In genomic region chr9:116809260-116809659, GRCm38 (mm10) we compare ENCODE assay signal across 16 mouse cellular contexts.
DNase-seq lines count a peak whose midpoint lies in the region; ATAC-seq and TF ChIP-seq lines count a peak whose summit lies in the region.
"Had no signal": no experiment of that assay in that cellular context is flagged by ENCODE, and none has a peak within 500 bp of the region (broad histone marks: within the 10 kb centered on the region; RNA-seq: fewer than 3 reads in every experiment).

No protein-coding gene starts in this region.

- H3K4me1 ChIP-seq in hindbrain, embryonic 14.5 days (replicated peaks; ENCODE audit: control insufficient read depth, insufficient read depth, low read length), result peaks cover 27% of the 10 kb centered on the region
- H3K4me1 ChIP-seq in hindbrain, postnatal 0 days (ENCODE audit: insufficient read depth, low read length), result no peaks in the 10 kb centered on the region; the same call in 1 of the 2 replicates

- WGBS in hindbrain, embryonic 14.5 days, result 70% methylated on average over 5 of the region's 5 CpGs
- 46% methylated on average over 5 of the region's 5 CpGs for WGBS in hindbrain, postnatal 0 days

- H3K36me3 ChIP-seq in hindbrain, embryonic 14.5 days (replicated peaks; ENCODE audit: control insufficient read depth, insufficient read depth), result no peaks in the 10 kb centered on the region
- H3K36me3 ChIP-seq in hindbrain, postnatal 0 days (ENCODE audit: insufficient read depth, low read length), result no peaks in the 10 kb centered on the region
- H3K36me3 ChIP-seq: embryonic facial prominence, embryonic 10.5 days; heart, embryonic 15.5 days had no signal

- H3K9me3 ChIP-seq in hindbrain, embryonic 14.5 days (ENCODE audit: control insufficient read depth, low read length), result no peaks in the 10 kb centered on the region
- H3K9me3 ChIP-seq in hindbrain, postnatal 0 days (ENCODE audit: low read length), result no peaks in the 10 kb centered on the region
- H3K9me3 ChIP-seq: embryonic facial prominence, embryonic 10.5 days; heart, embryonic 15.5 days had no signal

- DNase-seq in hindbrain, embryonic 14.5 days (ENCODE audit: low spot score), result no peak
- no peak for DNase-seq in hindbrain, postnatal 0 days (ENCODE audit: low spot score)
- peak; percentile 17 for DNase-seq in 3134 (ENCODE audit: extremely low read depth, insufficient read length, low spot score)
- DNase-seq in Muller cell, postnatal 12 days (ENCODE audit: inconsistent ontology term), result peak; percentile 38
- DNase-seq in forelimb bud, embryonic 11.5 days (ENCODE audit: low read depth, low spot score), result peak; percentile 31
- DNase-seq in adrenal gland, adult 8-10 months, result no peak
- DNase-seq in frontal cortex, postnatal 25 days (ENCODE audit: low spot score in 2 of 2), result no peak
- DNase-seq: adrenal gland, postnatal 25 days; cerebellum, adult 8-10 months; gastrocnemius, postnatal 25 days; kidney, adult 9 months; kidney, postnatal 25 days; liver had no signal

- H3K4me2 ChIP-seq in hindbrain, embryonic 14.5 days (replicated peaks), result no peak overlapping the region
- H3K4me2 ChIP-seq in hindbrain, postnatal 0 days (ENCODE audit: low read depth, low read length), result no peak overlapping the region
- H3K4me2 ChIP-seq: heart, embryonic 15.5 days had no signal

- no peak overlapping the region for H3K9ac ChIP-seq in hindbrain, embryonic 14.5 days
- H3K9ac ChIP-seq in hindbrain, postnatal 0 days (replicated peaks; ENCODE audit: low read length), result no peak overlapping the region
- H3K9ac ChIP-seq: heart, embryonic 15.5 days had no signal

- no peaks in the 10 kb centered on the region for H3K27me3 ChIP-seq in hindbrain, embryonic 14.5 days (ENCODE audit: control insufficient read depth, insufficient read depth, low read length)
- no peaks in the 10 kb centered on the region for H3K27me3 ChIP-seq in hindbrain, postnatal 0 days (ENCODE audit: insufficient read depth, low read length)
- H3K27me3 ChIP-seq: heart, embryonic 15.5 days had no signal

- 0 out of 2 replicates have a peak, but pooled peaks have one; percentile 55 for ATAC-seq in hindbrain, embryonic 14.5 days (ENCODE audit: low FRiP score)
- no peak for ATAC-seq in hindbrain, postnatal 0 days
- ATAC-seq: inflammation-experienced regulatory T-cells, adult 6 months had no signal

- H3K4me3 ChIP-seq in hindbrain, embryonic 14.5 days (replicated peaks; ENCODE audit: low read length), result no peak overlapping the region
- H3K4me3 ChIP-seq in hindbrain, postnatal 0 days (ENCODE audit: low read length), result no peak overlapping the region
- H3K4me3 ChIP-seq: embryonic facial prominence, embryonic 10.5 days; heart, embryonic 15.5 days had no signal

- no peak for TF ChIP-seq CTCF in hindbrain, postnatal 0 days (IDR thresholded peaks at IDR 0.05; ENCODE audit: low read depth)

- H3K27ac ChIP-seq in hindbrain, embryonic 14.5 days, result no peak overlapping the region
- H3K27ac ChIP-seq in hindbrain, postnatal 0 days, result no peak overlapping the region
- H3K27ac ChIP-seq: embryonic facial prominence, embryonic 10.5 days; heart, embryonic 15.5 days had no signal

Comparison
In these comparisons a context has a peak if more than half of its experiments do, and no peak if none do; other contexts are left out.
1. DNase-seq: peak in 3134 (single experiment), Muller cell, postnatal 12 days (single experiment) and forelimb bud, embryonic 11.5 days (single experiment); none in hindbrain, embryonic 14.5 days (single experiment), hindbrain, postnatal 0 days (single experiment), adrenal gland, adult 8-10 months (single experiment) and frontal cortex, postnatal 25 days (0 of 2).